Mouse (Mus musculus) heart, embryonic 14.5 days (tissue): ENCODE results near the gene Ago3. TPM values are rescaled to one million over a fixed set of nuclear protein-coding genes. Genes with fewer than 3 reads are reported as not detected.

ENCODE experiments used
- ATAC-seq: fragments of 200-750 bp; cut with Nextera tagmentation; 2 replicates; pipeline ENCODE4 v1.8.0; 2017; ENCODE audit warnings: low read depth, moderate TSS enrichment; ENCODE audit not compliant: insufficient number of reproducible peaks, insufficient read depth, low FRiP score
- H3K27ac ChIP-seq, 2 experiments: fragments of 200-500 bp in 1 of 2; fragments of 300-500 bp in 1 of 2; sonication (generic) in 1 of 2; replicated peaks in 1 of 2; 2 replicates each; pipeline ENCODE4 v1.5.1; 2012 to 2014; ENCODE audit warnings: low read depth in 2 of 2, low read length in 2 of 2, control low read depth in 1 of 2, mild to moderate bottlenecking in 1 of 2, mixed read lengths in 1 of 2; ENCODE audit not compliant: control insufficient read depth in 1 of 2, insufficient read depth in 1 of 2
- H3K27me3 ChIP-seq: fragments of 300-500 bp; sonication (generic); 2 replicates; pipeline ENCODE4 v1.6.1; 2014; ENCODE audit warnings: mild to moderate bottlenecking, low read length, control low read depth; ENCODE audit not compliant: control insufficient read depth, insufficient read depth
- H3K36me3 ChIP-seq: fragments of 300-500 bp; sonication (generic); 2 replicates; pipeline ENCODE4 v1.6.1; 2014; ENCODE audit warnings: mild to moderate bottlenecking, control low read depth, low read length, mixed read lengths; ENCODE audit not compliant: control insufficient read depth, insufficient read depth
- H3K4me1 ChIP-seq, 2 experiments: fragments of 200-500 bp in 1 of 2; fragments of 300-500 bp in 1 of 2; sonication (generic) in 1 of 2; 2 replicates each; pipeline ENCODE4 v1.6.1; 2012 to 2014; ENCODE audit warnings: low read length in 2 of 2, control low read depth in 1 of 2, mixed read lengths in 1 of 2; ENCODE audit not compliant: control insufficient read depth in 2 of 2, insufficient read depth in 2 of 2
- H3K4me2 ChIP-seq: fragments of 300-500 bp; sonication (generic); 2 replicates; pipeline ENCODE4 v1.6.1; 2014; ENCODE audit warnings: mild to moderate bottlenecking, low read length
- H3K4me3 ChIP-seq, 2 experiments: fragments of 200-500 bp in 1 of 2; fragments of 300-500 bp in 1 of 2; sonication (generic) in 1 of 2; 2 replicates each; pipeline ENCODE4 v1.5.1; 2012 to 2014; ENCODE audit warnings: low read length in 2 of 2, mild to moderate bottlenecking in 2 of 2, control low read depth in 1 of 2, low read depth in 1 of 2, moderate library complexity in 1 of 2; ENCODE audit not compliant: control insufficient read depth in 1 of 2, insufficient read depth in 1 of 2
- H3K9ac ChIP-seq: fragments of 300-500 bp; sonication (generic); 2 replicates; pipeline ENCODE4 v1.6.1; 2014; ENCODE audit warnings: mild to moderate bottlenecking, low read length
- H3K9me3 ChIP-seq: fragments of 300-500 bp; sonication (generic); 2 replicates; pipeline ENCODE4 v1.6.1; 2016; ENCODE audit warnings: low read length, control low read depth; ENCODE audit not compliant: control insufficient read depth
- WGBS: fragments of 180-500 bp; shearing (Covaris S2); extraction: QIAGEN DNeasy Blood & Tissue Kit; methylation state at CpG from one replicate; pipeline ENCODE4 v1.1.7; 2014; 5-methylcytosine and 5-hydroxymethylcytosine counted together
- polyA plus RNA-seq: library from polyadenylated mRNA; unstranded; fragments of >200 nt; fragmentation: Nextera tagmentation; extraction: Ambion mirVana; gene quantifications from 2 replicates; pipeline ENCODE4 v1.2.1, GENCODE M21; 2014

The Ago3 gene
- polyA plus RNA-seq, 1 experiment from 2014 or later = 11.1 TPM

- no peak overlapping the region for H3K9ac ChIP-seq
- H3K4me2 ChIP-seq = no peak overlapping the region
- peaks cover 38% of the 10 kb centered on the region for H3K36me3 ChIP-seq
- H3K9me3 ChIP-seq = no peaks in the 10 kb centered on the region
- H3K27me3 ChIP-seq = peaks cover 13% of the 10 kb centered on the region
- H3K27ac ChIP-seq = no peak overlapping the region
- H3K4me1 ChIP-seq = peaks cover 6 to 17% of the 10 kb centered on the region in 2 experiments
- WGBS = 87% methylated on average over 6 of the region's 6 CpGs
- H3K4me3 ChIP-seq = no peak overlapping the region
- no peak for ATAC-seq
Observed at GRCm38 (mm10) chr4:126319806-126320205, 109.5 kb downstream of the Ago3 start.

DNA sequence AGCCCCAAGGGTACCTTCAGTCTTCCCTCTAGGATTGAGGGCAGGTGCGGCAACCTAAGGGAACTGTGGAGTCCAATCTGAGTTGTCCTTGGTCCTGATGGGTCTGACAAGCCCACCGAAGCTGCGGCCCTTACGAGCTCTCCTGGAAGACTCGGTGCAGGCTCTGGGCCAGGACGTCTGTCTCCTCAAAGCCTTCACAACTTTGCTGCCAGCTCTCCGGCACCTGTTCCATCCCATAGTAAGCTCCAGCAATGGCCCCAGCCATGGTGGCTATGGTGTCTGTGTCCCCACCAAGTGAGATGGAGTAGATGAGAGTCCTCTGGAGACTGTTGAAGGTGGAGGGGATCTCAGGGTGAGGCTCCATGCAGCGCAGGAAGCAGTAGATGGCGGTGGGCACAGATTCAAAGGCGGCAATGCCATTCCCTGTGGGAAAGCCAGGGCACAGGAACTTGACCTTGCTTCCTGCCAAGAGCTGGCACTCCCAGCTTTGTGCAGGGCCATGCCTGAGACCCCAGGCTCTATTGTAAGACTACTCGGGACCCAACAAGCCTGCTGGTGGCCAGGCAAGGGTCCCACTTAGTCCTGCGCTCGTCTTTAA lies 112.8 kb downstream of the Ago3 start:
- Histone ChIP-seq H3K4me3 (no peak overlapping the region), H3K27me3 (no peaks in the 10 kb centered on the region)
- WGBS = 91% methylated on average over 13 of the region's 13 CpGs

DNA sequence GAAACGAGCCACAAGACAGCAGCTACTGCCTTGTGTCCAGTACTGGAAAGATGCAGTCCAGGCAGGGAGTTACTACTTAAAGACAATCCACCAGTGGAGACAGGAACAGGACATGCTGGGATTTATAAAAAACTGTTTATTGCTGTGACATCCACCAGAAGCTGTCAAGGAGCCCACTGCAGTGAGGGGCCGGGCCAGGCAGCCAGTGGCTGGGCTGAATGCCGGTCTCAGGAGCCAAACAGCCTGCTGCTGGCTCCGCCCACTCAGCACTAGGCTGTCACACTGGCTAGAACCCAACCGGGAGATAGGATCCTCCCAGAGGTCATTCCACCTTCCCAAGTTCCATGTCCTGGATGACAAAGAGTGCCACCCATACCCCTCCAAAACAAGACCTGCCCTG lies 113.4 kb downstream of the Ago3 start:
- Histone ChIP-seq H3K4me1 (peaks cover 5 to 13% of the 10 kb centered on the region in 2 experiments), H3K27ac (no peak overlapping the region), H3K4me2 (no peak overlapping the region), H3K4me3 (no peak overlapping the region), H3K36me3 (peaks cover 38% of the 10 kb centered on the region), H3K9ac (peak overlapping the region; percentile 11; the same call in 1 of the 2 replicates), H3K27me3 (no peaks in the 10 kb centered on the region), H3K9me3 (no peaks in the 10 kb centered on the region)
- WGBS = 25% methylated on average over 5 of the region's 5 CpGs
- 0 out of 2 replicates have a peak, but pooled peaks have one; percentile 41 for ATAC-seq

More for the DNA sequence above, 112.8 kb downstream of the Ago3 start:
- no peak for ATAC-seq
- Histone ChIP-seq H3K27ac (no peak overlapping the region), H3K9ac (no peak overlapping the region), H3K4me1 (peaks cover 5 to 13% of the 10 kb centered on the region in 2 experiments), H3K36me3 (peaks cover 38% of the 10 kb centered on the region), H3K4me2 (no peak overlapping the region), H3K9me3 (no peaks in the 10 kb centered on the region)

DNA sequence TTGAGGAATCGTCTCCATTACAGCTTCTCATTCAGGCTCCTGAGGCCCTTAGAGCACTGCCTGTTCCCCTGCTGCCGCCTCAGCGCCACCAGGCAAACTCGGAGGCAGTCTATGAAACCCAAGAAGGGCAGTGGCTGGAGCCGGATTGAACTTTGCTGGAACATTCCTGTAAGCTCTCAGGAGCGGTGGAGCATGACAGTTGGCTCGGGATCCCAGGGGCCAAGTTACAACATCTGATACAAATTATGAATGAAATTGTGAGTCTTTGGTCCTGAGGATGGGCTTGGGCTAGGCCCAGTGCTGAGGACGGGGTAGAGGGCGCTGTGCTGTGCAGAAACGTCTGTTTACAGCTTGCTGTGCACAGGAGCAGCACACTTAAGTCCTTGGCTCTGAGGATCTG lies 115.0 kb downstream of the Ago3 start:
- Histone ChIP-seq H3K4me1 (peaks cover 2 to 8% of the 10 kb centered on the region in 2 experiments), H3K9ac (no peak overlapping the region), H3K9me3 (no peaks in the 10 kb centered on the region), H3K36me3 (peaks cover 38% of the 10 kb centered on the region), H3K27ac (no peak overlapping the region), H3K27me3 (no peaks in the 10 kb centered on the region; the same call in 1 of the 2 replicates), H3K4me3 (no peak overlapping the region), H3K4me2 (no peak overlapping the region)
- WGBS = 60% methylated on average over 10 of the region's 10 CpGs
- no peak for ATAC-seq

GRCm38 (mm10) chr4:126313202-126313601 lies 116.2 kb downstream of the Ago3 start:
- H3K27me3 ChIP-seq = peaks cover 9% of the 10 kb centered on the region; the same call in 1 of the 2 replicates
- H3K27ac ChIP-seq = peak overlapping the region in 1 of 2 experiments; percentile 41; a peak in 1 of 4 replicates
- H3K4me3 ChIP-seq = no peak overlapping the region
- peaks cover 33% of the 10 kb centered on the region for H3K36me3 ChIP-seq
- no peak overlapping the region for H3K4me2 ChIP-seq
- WGBS = 40% methylated on average over 5 of the region's 5 CpGs
- H3K9ac ChIP-seq = no peak overlapping the region
- no peak for ATAC-seq
- peaks cover 2 to 9% of the 10 kb centered on the region in 2 experiments for H3K4me1 ChIP-seq
- H3K9me3 ChIP-seq = no peaks in the 10 kb centered on the region

- Histone ChIP-seq H3K27me3 (peaks cover 9% of the 10 kb centered on the region; the same call in 1 of the 2 replicates), H3K4me3 (no peak overlapping the region), H3K4me1 (peaks cover 2 to 9% of the 10 kb centered on the region in 2 experiments), H3K9me3 (no peaks in the 10 kb centered on the region), H3K27ac (no peak overlapping the region), H3K9ac (no peak overlapping the region), H3K36me3 (peaks cover 18% of the 10 kb centered on the region), H3K4me2 (no peak overlapping the region)
- ATAC-seq = no peak
- WGBS = 87% methylated on average over 16 of the region's 16 CpGs
Observed at GRCm38 (mm10) chr4:126311566-126312200, 117.7 kb downstream of the Ago3 start.

- H3K9me3 ChIP-seq = peaks cover 5% of the 10 kb centered on the region; the same call in 1 of the 2 replicates
- 59% methylated on average over 7 of the region's 7 CpGs for WGBS
- no peak overlapping the region for H3K4me3 ChIP-seq
- no peak overlapping the region for H3K9ac ChIP-seq
- no peak for ATAC-seq
- H3K27ac ChIP-seq = no peak overlapping the region
- no peak overlapping the region for H3K4me2 ChIP-seq
- peaks cover 9% of the 10 kb centered on the region; the same call in 1 of the 2 replicates for H3K27me3 ChIP-seq
- peaks cover 4% of the 10 kb centered on the region for H3K36me3 ChIP-seq
- peaks cover 2 to 6% of the 10 kb centered on the region in 2 experiments for H3K4me1 ChIP-seq
Observed at GRCm38 (mm10) chr4:126310344-126310743, 119.0 kb downstream of the Ago3 start.
